Mouse (Mus musculus) heart, adult 2 months (tissue): ENCODE results near the gene Rnf41.

Experiments used
- CTCF ChIP-seq: fragments of 200-600 bp; IDR thresholded peaks from 2 replicates; pipeline ENCODE4 v1.8.1; 2022; ENCODE audit warnings: antibody characterized with exemption, mild to moderate bottlenecking, moderate library complexity
- EP300 ChIP-seq: fragments of 200-500 bp; IDR thresholded peaks from 2 replicates; pipeline ENCODE4 v1.6.1; 2011; ENCODE audit warnings: low read depth, low read length, control low read depth; ENCODE audit not compliant: insufficient read depth
- POLR2A ChIP-seq: fragments of 200-500 bp; IDR thresholded peaks from 2 replicates; pipeline ENCODE4 v1.6.1; 2011; ENCODE audit warnings: mild to moderate bottlenecking, low read depth, low read length, control low read depth; ENCODE audit not compliant: insufficient read depth

GRCm38 (mm10) chr10:128488776-128489175 is 77.3 kb downstream of the Rnf41 start:
- no peak for TF ChIP-seq CTCF
- no peak for TF ChIP-seq EP300
- no peak for TF ChIP-seq POLR2A
